ENCODE assay signal across 8 mouse cellular contexts in genomic region chr17:44026378-44026777, GRCm38 (mm10). TPM values are rescaled to one million over a fixed set of nuclear protein-coding genes. Genes with fewer than 3 reads are reported as not detected.
DNase-seq lines count a peak whose midpoint lies in the region; ATAC-seq and TF ChIP-seq lines count a peak whose summit lies in the region.

No protein-coding gene starts in this region.

- H3K9me3 ChIP-seq in kidney, postnatal 0 days (replicated peaks; ENCODE audit: low read length) = no peaks in the 10 kb centered on the region
- no peaks in the 10 kb centered on the region for H3K9me3 ChIP-seq in embryonic facial prominence, embryonic 10.5 days
- H3K9me3 ChIP-seq in midbrain, postnatal 0 days (ENCODE audit: low read length) = no peaks in the 10 kb centered on the region

- no peak for TF ChIP-seq CTCF in kidney, postnatal 0 days (IDR thresholded peaks at IDR 0.05; ENCODE audit: low read depth)
- TF ChIP-seq CTCF in midbrain, postnatal 0 days (IDR thresholded peaks at IDR 0.05) = no peak

- 21% methylated on average over 5 of the region's 5 CpGs for WGBS in kidney, postnatal 0 days
- WGBS in embryonic facial prominence, embryonic 10.5 days = 20% methylated on average over 5 of the region's 5 CpGs
- WGBS in midbrain, postnatal 0 days = 5% methylated on average over 5 of the region's 5 CpGs

- H3K4me1 ChIP-seq in kidney, postnatal 0 days (replicated peaks; ENCODE audit: insufficient read depth, low read length) = no peaks in the 10 kb centered on the region
- H3K4me1 ChIP-seq in embryonic facial prominence, embryonic 10.5 days = peaks cover 16% of the 10 kb centered on the region
- peaks cover 7% of the 10 kb centered on the region; the same call in 1 of the 2 replicates for H3K4me1 ChIP-seq in midbrain, postnatal 0 days (ENCODE audit: insufficient read depth, low read length)

- no peak overlapping the region for H3K4me2 ChIP-seq in kidney, postnatal 0 days (ENCODE audit: low read length)
- no peak overlapping the region for H3K4me2 ChIP-seq in midbrain, postnatal 0 days (ENCODE audit: low read depth, low read length, poor library complexity, severe bottlenecking)

- ATAC-seq in kidney, postnatal 0 days (replicated peaks; ENCODE audit: low FRiP score, low read depth) = no peak
- peak; percentile 45; the same call in 1 of the 2 replicates for ATAC-seq in midbrain, postnatal 0 days (ENCODE audit: low FRiP score)

- no peak overlapping the region for H3K9ac ChIP-seq in kidney, postnatal 0 days (ENCODE audit: low read depth, low read length)
- no peak overlapping the region for H3K9ac ChIP-seq in midbrain, postnatal 0 days (replicated peaks; ENCODE audit: low read length, poor library complexity, severe bottlenecking)

- no peak overlapping the region for H3K27ac ChIP-seq in kidney, postnatal 0 days
- no peak overlapping the region for H3K27ac ChIP-seq in embryonic facial prominence, embryonic 10.5 days (replicated peaks)
- H3K27ac ChIP-seq in midbrain, postnatal 0 days (ENCODE audit: low read depth, low read length) = peak overlapping the region; percentile 78

- no peak overlapping the region for H3K4me3 ChIP-seq in kidney, postnatal 0 days (replicated peaks; ENCODE audit: low read depth, low read length)
- no peak overlapping the region for H3K4me3 ChIP-seq in embryonic facial prominence, embryonic 10.5 days
- no peak overlapping the region for H3K4me3 ChIP-seq in midbrain, postnatal 0 days (ENCODE audit: low read depth, low read length)

- intact Hi-C loops in heart, postnatal 10 days (cut with DNase I) = no loop called here

- no peaks in the 10 kb centered on the region for H3K27me3 ChIP-seq in kidney, postnatal 0 days (ENCODE audit: insufficient read depth, low read length)
- H3K27me3 ChIP-seq in embryonic facial prominence, embryonic 10.5 days (replicated peaks; ENCODE audit: low read depth, poor library complexity, severe bottlenecking) = no peaks in the 10 kb centered on the region
- H3K27me3 ChIP-seq in midbrain, postnatal 0 days (ENCODE audit: insufficient read depth, low read length) = no peaks in the 10 kb centered on the region

- no peaks in the 10 kb centered on the region for H3K36me3 ChIP-seq in kidney, postnatal 0 days (ENCODE audit: insufficient read depth, low read length)
- no peaks in the 10 kb centered on the region for H3K36me3 ChIP-seq in embryonic facial prominence, embryonic 10.5 days (replicated peaks)
- H3K36me3 ChIP-seq in midbrain, postnatal 0 days (ENCODE audit: insufficient read depth, low read length) = no peaks in the 10 kb centered on the region

- peak; percentile 36 for DNase-seq in kidney, postnatal 0 days (ENCODE audit: low spot score)
- DNase-seq in kidney, postnatal 14 days = no peak
- peak; percentile 11 for DNase-seq in embryonic facial prominence, embryonic 10.5 days (ENCODE audit: low spot score)
- peak; percentile 26 to 56 for DNase-seq in heart, postnatal 10 days
- DNase-seq in midbrain, postnatal 0 days (ENCODE audit: low spot score) = peak; percentile 82
- no peak for DNase-seq in B cell, adult 2 months
- DNase-seq in urinary bladder, postnatal 14 days (ENCODE audit: low spot score) = no peak
- DNase-seq in adrenal gland, postnatal 10 days = no peak

RNA-seq across cellular contexts. Expression of gene Enpp5, which starts 52.2 kb away (rescaled TPM):
- polyA plus RNA-seq in kidney, postnatal 0 days (2015; fragmentation: Nextera tagmentation; extraction: Ambion mirVana) = 22.0 and 29.1 TPM in 2 replicates
- polyA plus RNA-seq in embryonic facial prominence, embryonic 10.5 days (2016; fragmentation: Nextera tagmentation; extraction: Ambion mirVana) = 6.1 and 6.5 TPM in 2 replicates
- total RNA-seq in heart, postnatal 10 days (2021) = 1 to 10 TPM; 9.2 to 9.4 TPM
- total RNA-seq in midbrain, postnatal 0 days (2014; rRNA removed) = 169 and 171 TPM in 2 replicates
- polyA plus RNA-seq in midbrain, postnatal 0 days (2015; fragmentation: Nextera tagmentation; extraction: Ambion mirVana) = 110 and 117 TPM in 2 replicates
- total RNA-seq in adrenal gland, postnatal 10 days (2021) = 10 to 100 TPM; 20.7 to 25.3 TPM

Comparison
In these comparisons a context has a peak if more than half of its experiments do, and no peak if none do; other contexts are left out.
1. DNase-seq: peak in kidney, postnatal 0 days (single experiment), embryonic facial prominence, embryonic 10.5 days (single experiment), heart, postnatal 10 days (2 of 2) and midbrain, postnatal 0 days (single experiment); none in kidney, postnatal 14 days (single experiment), B cell, adult 2 months (0 of 2), urinary bladder, postnatal 14 days (single experiment) and adrenal gland, postnatal 10 days (single experiment).